Mouse (Mus musculus) MEL (cell line): ENCODE results near the gene Ccdc162. TPM values are rescaled to one million over a fixed set of nuclear protein-coding genes. Genes with fewer than 3 reads are reported as not detected.

ENCODE experiments used
- DNase-seq: peaks from one replicate; pipeline ENCODE4 v3.0.0; 2011; ENCODE audit warnings: low read depth, low spot score
- H3K27ac ChIP-seq: 2 replicates; pipeline ENCODE4 v1.5.1; 2012; ENCODE audit warnings: low read depth, mild to moderate bottlenecking, control low read depth, low read length, moderate library complexity; ENCODE audit not compliant: control insufficient read depth
- H3K27me3 ChIP-seq, 2 experiments: fragments of 150-350 bp in 1 of 2; sonication (generic) in 1 of 2; 2 replicates each; pipeline ENCODE4 v1.6.1; 2012; ENCODE audit warnings: low read length in 2 of 2, mild to moderate bottlenecking in 2 of 2, improper control_type of control experiment in 1 of 2, moderate library complexity in 1 of 2; ENCODE audit not compliant: insufficient read depth in 2 of 2, control insufficient read depth in 1 of 2
- H3K36me3 ChIP-seq, 2 experiments: 2 replicates each; pipeline ENCODE4 v1.6.1; 2012 to 2014; ENCODE audit warnings: low read length in 2 of 2, improper control_type of control experiment in 1 of 2, inconsistent platforms in 1 of 2, mild to moderate bottlenecking in 1 of 2; ENCODE audit not compliant: insufficient read depth in 2 of 2, control insufficient read depth in 1 of 2
- H3K4me1 ChIP-seq, 2 experiments: fragments of 150-350 bp in 1 of 2; sonication (generic) in 1 of 2; 2 replicates each; pipeline ENCODE4 v1.6.1; 2012; ENCODE audit warnings: low read length in 2 of 2, improper control_type of control experiment in 1 of 2, mild to moderate bottlenecking in 1 of 2; ENCODE audit not compliant: insufficient read depth in 2 of 2, control insufficient read depth in 1 of 2
- H3K4me3 ChIP-seq, 2 experiments: fragments of 150-350 bp in 1 of 2; sonication (generic) in 1 of 2; 2 replicates each; pipeline ENCODE4 v1.5.1; 2012; ENCODE audit warnings: low read depth in 2 of 2, low read length in 2 of 2, mild to moderate bottlenecking in 2 of 2, moderate library complexity in 2 of 2, control low read depth in 1 of 2, improper control_type of control experiment in 1 of 2; ENCODE audit not compliant: control insufficient read depth in 1 of 2, insufficient read depth in 1 of 2
- H3K79me2 ChIP-seq: 2 replicates; pipeline ENCODE4 v1.6.1; 2012; ENCODE audit warnings: mild to moderate bottlenecking, low read length, moderate library complexity; ENCODE audit not compliant: control insufficient read depth, poor library complexity, insufficient read depth
- H3K9ac ChIP-seq: 2 replicates; pipeline ENCODE4 v1.6.1; 2012; ENCODE audit warnings: low read depth, mild to moderate bottlenecking, control low read depth, low read length, moderate library complexity; ENCODE audit not compliant: control insufficient read depth, poor library complexity, severe bottlenecking
- H3K9me3 ChIP-seq: fragments of 150-350 bp; sonication (generic); replicated peaks from 2 replicates; pipeline ENCODE4 v1.6.1; 2012; ENCODE audit warnings: mild to moderate bottlenecking, low read length, improper control_type of control experiment, moderate library complexity; ENCODE audit not compliant: insufficient read depth
- CHD1 ChIP-seq: IDR thresholded peaks from 2 replicates; pipeline ENCODE4 v1.6.1; 2012; ENCODE audit warnings: low read depth, mild to moderate bottlenecking, inconsistent platforms, low read length, improper control_type of control experiment
- CHD2 ChIP-seq: IDR thresholded peaks from 2 replicates; pipeline ENCODE4 v1.6.1; 2011; ENCODE audit warnings: low read length, improper control_type of control experiment
- E2F4 ChIP-seq: IDR thresholded peaks from 2 replicates; pipeline ENCODE4 v1.6.1; 2011; ENCODE audit warnings: low read depth, low read length, improper control_type of control experiment, borderline replicate concordance
- ELF1 ChIP-seq: IDR thresholded peaks from 2 replicates; pipeline ENCODE4 v1.6.1; 2014; ENCODE audit warnings: low read depth, mild to moderate bottlenecking, inconsistent platforms, low read length, improper control_type of control experiment, moderate library complexity
- ETS1 ChIP-seq: IDR thresholded peaks from 2 replicates; pipeline ENCODE4 v1.6.1; 2012; ENCODE audit warnings: low read depth, mild to moderate bottlenecking, inconsistent platforms, low read length, improper control_type of control experiment, moderate library complexity
- GABPA ChIP-seq: IDR thresholded peaks from 2 replicates; pipeline ENCODE4 v1.6.1; 2012; ENCODE audit warnings: low read depth, mild to moderate bottlenecking, inconsistent platforms, low read length, improper control_type of control experiment, moderate library complexity
- GATA1 ChIP-seq: IDR thresholded peaks from 2 replicates; pipeline ENCODE4 v1.6.1; 2011; ENCODE audit warnings: low read depth, low read length, improper control_type of control experiment
- JUND ChIP-seq: IDR thresholded peaks from 2 replicates; pipeline ENCODE4 v1.6.1; 2011; ENCODE audit warnings: low read depth, mild to moderate bottlenecking, improper control_type of control experiment, low read length
- KAT2A ChIP-seq: conservative IDR thresholded peaks from 2 replicates; pipeline ENCODE4 v1.6.1; 2012; ENCODE audit warnings: low read depth, low read length, improper control_type of control experiment, inconsistent platforms
- MAFK ChIP-seq: IDR thresholded peaks from 2 replicates; pipeline ENCODE4 v1.6.1; 2011; ENCODE audit warnings: low read depth, mild to moderate bottlenecking, low read length, improper control_type of control experiment, borderline replicate concordance
- MAX ChIP-seq: IDR thresholded peaks from 2 replicates; pipeline ENCODE4 v1.6.1; 2011; ENCODE audit warnings: low read length, improper control_type of control experiment
- MAZ ChIP-seq: IDR thresholded peaks from 2 replicates; pipeline ENCODE4 v1.6.1; 2012; ENCODE audit warnings: low read depth, mild to moderate bottlenecking, inconsistent platforms, low read length, improper control_type of control experiment
- MEF2A ChIP-seq: IDR thresholded peaks from 2 replicates; pipeline ENCODE4 v1.6.1; 2014; ENCODE audit warnings: low read depth, mild to moderate bottlenecking, inconsistent platforms, low read length, improper control_type of control experiment; ENCODE audit not compliant: poor library complexity, insufficient replicate concordance, severe bottlenecking; ENCODE audit errors: extremely low read depth
- MYB ChIP-seq: IDR thresholded peaks from 2 replicates; pipeline ENCODE4 v1.6.1; 2011; ENCODE audit warnings: mild to moderate bottlenecking, low read depth, low read length, improper control_type of control experiment
- MYC ChIP-seq: IDR thresholded peaks from 2 replicates; pipeline ENCODE4 v1.6.1; 2011; ENCODE audit warnings: low read depth, mild to moderate bottlenecking, low read length, improper control_type of control experiment, moderate library complexity
- NRF1 ChIP-seq: IDR thresholded peaks from 2 replicates; pipeline ENCODE4 v1.6.1; 2014; ENCODE audit warnings: low read depth, mild to moderate bottlenecking, inconsistent platforms, low read length, improper control_type of control experiment, moderate library complexity; ENCODE audit not compliant: poor library complexity, insufficient read depth, severe bottlenecking
- POLR2A ChIP-seq, 2 experiments: IDR thresholded peaks; 2 replicates each; pipeline ENCODE4 v1.6.1; 2011 to 2012; ENCODE audit warnings: low read length in 2 of 2, mild to moderate bottlenecking in 2 of 2, control low read depth in 1 of 2, improper control_type of control experiment in 1 of 2, low read depth in 1 of 2, moderate library complexity in 1 of 2; ENCODE audit not compliant: control insufficient read depth in 1 of 2, insufficient read depth in 1 of 2, poor library complexity in 1 of 2
- POLR2AphosphoS2 ChIP-seq: IDR thresholded peaks from 2 replicates; pipeline ENCODE4 v1.6.1; 2011; ENCODE audit warnings: low read length, improper control_type of control experiment
- POLR2AphosphoS5 ChIP-seq: IDR thresholded peaks from 2 replicates; pipeline ENCODE4 v1.6.1; 2012; ENCODE audit warnings: low read depth, borderline replicate concordance, mild to moderate bottlenecking, inconsistent platforms, low read length, moderate library complexity, mixed read lengths
- RCOR1 ChIP-seq: IDR thresholded peaks from 2 replicates; pipeline ENCODE4 v1.6.1; 2012; ENCODE audit warnings: low read depth, mild to moderate bottlenecking, inconsistent platforms, low read length, improper control_type of control experiment
- SIN3A ChIP-seq: IDR thresholded peaks from 2 replicates; pipeline ENCODE4 v1.6.1; 2012; ENCODE audit warnings: low read length, improper control_type of control experiment, inconsistent platforms
- SMC3 ChIP-seq: IDR thresholded peaks from 2 replicates; pipeline ENCODE4 v1.6.1; 2011; ENCODE audit warnings: low read depth, low read length, improper control_type of control experiment
- TBP ChIP-seq: IDR thresholded peaks from 2 replicates; pipeline ENCODE4 v1.8.0; 2011; ENCODE audit warnings: low read depth, low read length, improper control_type of control experiment
- UBTF ChIP-seq: IDR thresholded peaks from 2 replicates; pipeline ENCODE4 v1.6.1; 2012; ENCODE audit warnings: low read depth, mild to moderate bottlenecking, inconsistent platforms, low read length, improper control_type of control experiment, moderate library complexity, borderline replicate concordance; ENCODE audit not compliant: insufficient read depth
- USF2 ChIP-seq, 2 experiments: IDR thresholded peaks; 2 replicates each; pipeline ENCODE4 v1.6.1; 2011 to 2012; ENCODE audit warnings: improper control_type of control experiment in 2 of 2, low read length in 2 of 2, borderline replicate concordance in 1 of 2, inconsistent platforms in 1 of 2, low read depth in 1 of 2, mild to moderate bottlenecking in 1 of 2; ENCODE audit not compliant: insufficient read depth in 1 of 2
- ZC3H11A ChIP-seq: IDR thresholded peaks from 2 replicates; pipeline ENCODE4 v1.6.1; 2012; ENCODE audit warnings: low read depth, mild to moderate bottlenecking, inconsistent platforms, low read length, improper control_type of control experiment
- ZKSCAN1 ChIP-seq: IDR thresholded peaks from 2 replicates; pipeline ENCODE4 v1.6.1; 2012; ENCODE audit warnings: low read depth, mild to moderate bottlenecking, inconsistent platforms, low read length, improper control_type of control experiment, moderate library complexity
- ZMIZ1 ChIP-seq: IDR thresholded peaks from 2 replicates; pipeline ENCODE4 v1.6.1; 2012; ENCODE audit warnings: low read depth, mild to moderate bottlenecking, inconsistent platforms, low read length, improper control_type of control experiment, moderate library complexity
- ZNF384 ChIP-seq: IDR thresholded peaks from 2 replicates; pipeline ENCODE4 v1.6.1; 2012; ENCODE audit warnings: low read depth, mild to moderate bottlenecking, inconsistent platforms, low read length, improper control_type of control experiment
- polyA plus RNA-seq, 2 experiments: library from polyadenylated mRNA; stranded (reverse) in 1 of 2; unstranded in 1 of 2; fragments of >175 nt in 1 of 2; fragments of >200 nt in 1 of 2; gene quantifications; 2 replicates each; pipeline versions ENCODE4 v1.2.1 to v1.2.4; 2012; ENCODE audit warnings: low replicate concordance in 2 of 2, low read depth in 1 of 2; ENCODE audit not compliant: insufficient read length in 2 of 2, insufficient read depth in 1 of 2, missing spikeins in 1 of 2
- total RNA-seq: library from RNA; depleted of rRNA; stranded (reverse); fragments of 300-350 nt; gene quantifications from 2 replicates; pipeline ENCODE4 v1.2.3, GENCODE M21; 2012

Ccdc162 gene
- total and polyA plus RNA-seq, 3 experiments = 0.06 TPM; not detected in 2

DNA sequence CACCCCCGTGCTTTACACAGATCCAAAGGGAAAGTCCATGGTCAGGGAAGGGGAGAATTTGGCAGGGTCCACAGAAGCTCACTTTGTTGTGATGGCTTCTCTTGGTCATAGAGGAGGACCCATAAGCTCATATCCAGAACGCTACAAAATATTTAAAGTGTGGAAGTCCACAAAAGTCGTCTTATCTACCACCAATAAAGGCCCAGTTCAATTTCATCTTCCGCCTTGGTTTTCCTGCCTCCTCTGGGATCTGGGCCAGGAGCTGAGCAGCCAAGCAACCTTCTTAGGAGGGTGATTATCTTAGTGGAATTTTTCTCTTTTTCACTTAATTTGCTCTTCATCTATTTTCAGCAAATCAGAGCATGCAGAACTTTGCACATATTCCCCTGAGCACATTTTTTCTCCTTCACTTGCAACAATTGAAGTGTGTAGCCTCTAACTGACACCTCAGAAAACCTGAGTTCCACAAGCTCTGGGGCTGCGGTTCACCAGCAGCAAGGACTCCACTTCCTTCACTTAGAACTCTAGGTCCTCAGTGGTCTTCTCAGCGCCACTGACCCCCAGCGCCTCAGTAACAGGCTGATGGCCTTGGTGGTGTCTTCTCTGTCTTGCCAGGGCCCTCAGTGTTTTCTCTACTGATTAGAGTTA, 114.4 kb downstream of the Ccdc162 start:
- no peak overlapping the region for H3K9ac ChIP-seq
- no peak overlapping the region for H3K27ac ChIP-seq
- no peaks in the 10 kb centered on the region for H3K79me2 ChIP-seq
- no peak for DNase-seq
- H3K36me3 ChIP-seq = no peaks in the 10 kb centered on the region
- H3K4me3 ChIP-seq = no peak overlapping the region
- H3K27me3 ChIP-seq = peaks cover 4 to 7% of the 10 kb centered on the region in 2 experiments
- no peaks in the 10 kb centered on the region for H3K9me3 ChIP-seq
- no peaks in the 10 kb centered on the region for H3K4me1 ChIP-seq
- TF ChIP-seq TBP = no peak
- TF ChIP-seq ZKSCAN1 = no peak
- no peak for TF ChIP-seq POLR2A (IDR thresholded peaks at IDR 0.05; ENCODE audit: control insufficient read depth in 1 of 2, insufficient read depth in 1 of 2, low read depth in 1 of 2, low read length in 2 of 2, poor library complexity in 1 of 2)
- TF ChIP-seq ZNF384 = no peak
- TF ChIP-seq MYB = no peak
- no peak for TF ChIP-seq RCOR1
- TF ChIP-seq GATA1 = no peak
- TF ChIP-seq POLR2AphosphoS2 = no peak
- no peak for TF ChIP-seq ZC3H11A
- TF ChIP-seq E2F4 = no peak
- TF ChIP-seq ETS1 = no peak
- TF ChIP-seq SMC3 = no peak
- no peak for TF ChIP-seq CHD1
- TF ChIP-seq MAX = no peak
- no peak for TF ChIP-seq JUND
- no peak for TF ChIP-seq CHD2
- TF ChIP-seq UBTF = no peak
- no peak for TF ChIP-seq NRF1

DNA sequence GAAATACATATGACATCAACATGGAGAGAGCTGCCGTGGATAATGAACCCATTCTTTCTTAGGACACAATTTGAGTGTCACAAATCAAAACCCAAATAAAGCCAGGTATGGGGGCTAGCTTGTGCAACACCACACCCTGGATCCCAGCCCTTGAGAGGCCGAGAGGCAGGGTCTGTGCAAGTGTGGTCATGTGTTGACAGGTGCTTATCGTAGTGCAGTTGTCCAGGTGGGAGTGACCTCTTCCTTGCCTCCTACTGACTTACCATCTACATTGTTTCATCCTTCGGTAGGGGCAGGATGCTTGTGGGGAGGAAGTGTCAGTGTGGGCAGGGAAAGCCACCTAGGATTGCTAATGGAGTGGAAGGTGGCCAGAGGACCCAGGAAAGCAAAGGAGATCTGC, 115.1 kb downstream of the Ccdc162 start:
- no peak overlapping the region for H3K9ac ChIP-seq
- H3K79me2 ChIP-seq = no peaks in the 10 kb centered on the region
- peaks cover 5% of the 10 kb centered on the region in 2 experiments for H3K27me3 ChIP-seq
- TF ChIP-seq GATA1 = no peak
- TF ChIP-seq KAT2A = no peak
- TF ChIP-seq GABPA = no peak
- no peak for TF ChIP-seq USF2 (IDR thresholded peaks at IDR 0.05; ENCODE audit: borderline replicate concordance in 1 of 2, insufficient read depth in 1 of 2, low read depth in 1 of 2, low read length in 2 of 2)
- TF ChIP-seq MAZ = no peak
- no peak for TF ChIP-seq POLR2AphosphoS5
- TF ChIP-seq SIN3A = no peak
- TF ChIP-seq MYB = no peak
- no peak for TF ChIP-seq JUND
- TF ChIP-seq MYC = no peak
- no peak for TF ChIP-seq MAFK
- TF ChIP-seq UBTF = no peak
- no peak for TF ChIP-seq ZMIZ1
- no peak for TF ChIP-seq RCOR1
- TF ChIP-seq CHD2 = no peak
- TF ChIP-seq CHD1 = no peak
- no peak for TF ChIP-seq MEF2A
- no peak for TF ChIP-seq ELF1
- TF ChIP-seq POLR2A (IDR thresholded peaks at IDR 0.05; ENCODE audit: control insufficient read depth in 1 of 2, insufficient read depth in 1 of 2, low read depth in 1 of 2, low read length in 2 of 2, poor library complexity in 1 of 2) = no peak
- H3K27ac ChIP-seq = no peak overlapping the region
- DNase-seq = no peak
- H3K36me3 ChIP-seq = no peaks in the 10 kb centered on the region
- no peaks in the 10 kb centered on the region for H3K4me1 ChIP-seq
- H3K4me3 ChIP-seq = no peak overlapping the region
- no peaks in the 10 kb centered on the region for H3K9me3 ChIP-seq
